Mouse (Mus musculus) embryonic fibroblast, embryonic 13.5 days (primary cell): ENCODE measurements at regions not wholly inside any gene's neighbourhood (a gene's known extent, or its start where the extent isn't known, plus 50 kb on each side); places are given as distances from the start of the nearest gene placed in this dataset.
"Not testable (repeated sequence)": the region's sequence is repeated elsewhere in the genome, so short reads cannot be mapped to it uniquely, and the experiment has no call there.

ENCODE experiments used
- H3K27ac ChIP-seq: 2 replicates; pipeline ENCODE4 v1.5.1; 2012; ENCODE audit warnings: low read length, control low read depth, inconsistent platforms; ENCODE audit not compliant: insufficient read depth
- H3K4me1 ChIP-seq: 2 replicates; pipeline ENCODE4 v1.6.1; 2011; ENCODE audit warnings: low read length; ENCODE audit not compliant: control insufficient read depth, insufficient read depth
- H3K4me3 ChIP-seq: 2 replicates; pipeline ENCODE4 v1.5.1; 2011; ENCODE audit warnings: mild to moderate bottlenecking, control low read depth, low read length; ENCODE audit not compliant: insufficient read depth
- CTCF ChIP-seq: IDR thresholded peaks from 2 replicates; pipeline ENCODE4 v1.5.1; 2011; ENCODE audit warnings: mild to moderate bottlenecking, control low read depth, low read length, moderate library complexity, borderline replicate concordance; ENCODE audit not compliant: insufficient read depth
- POLR2A ChIP-seq: IDR thresholded peaks from 2 replicates; pipeline ENCODE4 v1.6.1; 2011; ENCODE audit warnings: low read depth, mild to moderate bottlenecking, control low read depth, low read length, moderate library complexity

GRCm38 (mm10) chr4:23622231-23622630 lies 874.0 kb upstream of the Mms22l start:
- TF ChIP-seq CTCF (no peak), POLR2A (no peak)
- H3K4me1 ChIP-seq, result no peaks in the 10 kb centered on the region
- H3K27ac ChIP-seq, result no peak overlapping the region
- no peak overlapping the region for H3K4me3 ChIP-seq

GRCm38 (mm10) chr4:23636231-23636928 lies 859.9 kb upstream of the Mms22l start:
- Histone ChIP-seq H3K4me3 (no peak overlapping the region), H3K4me1 (no peaks in the 10 kb centered on the region), H3K27ac (no peak overlapping the region)
- TF ChIP-seq POLR2A, result no peak
- TF ChIP-seq CTCF, result no peak

GRCm38 (mm10) chr4:23636929-23637235 lies 859.4 kb upstream of the Mms22l start:
- TF ChIP-seq POLR2A (no peak), CTCF (no peak)
- H3K27ac ChIP-seq, result no peak overlapping the region
- no peaks in the 10 kb centered on the region for H3K4me1 ChIP-seq
- H3K4me3 ChIP-seq, result no peak overlapping the region

- H3K27ac ChIP-seq, H3K4me1 ChIP-seq, H3K4me3 ChIP-seq: not testable (repeated sequence)
Measured at GRCm38 (mm10) chr4:23656671-23657070, 839.6 kb upstream of the Mms22l start.

- Histone ChIP-seq H3K27ac (no peak overlapping the region), H3K4me1 (no peaks in the 10 kb centered on the region), H3K4me3 (no peak overlapping the region)
- no peak for TF ChIP-seq CTCF
- TF ChIP-seq POLR2A, result no peak
Measured at GRCm38 (mm10) chr4:23668896-23669295, 827.4 kb upstream of the Mms22l start.

- no peak for TF ChIP-seq POLR2A
- TF ChIP-seq CTCF, result no peak
- no peaks in the 10 kb centered on the region for H3K4me1 ChIP-seq
Measured at GRCm38 (mm10) chr4:23703626-23704025, 792.6 kb upstream of the Mms22l start.

GRCm38 (mm10) chr4:23710716-23711115 lies 785.5 kb upstream of the Mms22l start:
- TF ChIP-seq POLR2A, result no peak
- no peak for TF ChIP-seq CTCF
- Histone ChIP-seq H3K4me3 (no peak overlapping the region), H3K27ac (no peak overlapping the region), H3K4me1 (no peaks in the 10 kb centered on the region)

More at GRCm38 (mm10) chr4:23703626-23704025, 792.6 kb upstream of the Mms22l start:
- Histone ChIP-seq H3K4me3 (no peak overlapping the region), H3K27ac (no peak overlapping the region)

GRCm38 (mm10) chr4:23713781-23714415 lies 782.4 kb upstream of the Mms22l start:
- TF ChIP-seq CTCF (no peak), POLR2A (no peak)
- Histone ChIP-seq H3K27ac (no peak overlapping the region), H3K4me3 (no peak overlapping the region), H3K4me1 (no peaks in the 10 kb centered on the region)

- H3K27ac ChIP-seq, result no peak overlapping the region
- TF ChIP-seq CTCF (no peak), POLR2A (no peak)
- H3K4me3 ChIP-seq, result no peak overlapping the region
- no peaks in the 10 kb centered on the region for H3K4me1 ChIP-seq
Measured at GRCm38 (mm10) chr4:23727846-23728245, 768.4 kb upstream of the Mms22l start.

GRCm38 (mm10) chr4:23732471-23732870 lies 763.8 kb upstream of the Mms22l start:
- no peak overlapping the region for H3K27ac ChIP-seq
- H3K4me1 ChIP-seq, result no peaks in the 10 kb centered on the region
- TF ChIP-seq CTCF (no peak), POLR2A (no peak)
- H3K4me3 ChIP-seq, result no peak overlapping the region
